Mouse (Mus musculus): ENCODE measurements around the gene Bloc1s1. TPM values are rescaled to one million over a fixed set of nuclear protein-coding genes. Genes with fewer than 3 reads are reported as not detected.
A peak's percentile ranks its signal among the peaks of the same experiment; 100 is the strongest.

Gene Bloc1s1
- polyA plus RNA-seq, 2 experiments: 95.9 to 99.2 TPM

GRCm38 (mm10) chr10:128911430-128911829 lies 12.4 kb downstream of the Bloc1s1 start:
- Histone ChIP-seq H3K9ac (replicated peaks) (no peak overlapping the region), H3K4me1 (replicated peaks; ENCODE audit: control insufficient read depth in 2 of 2, insufficient read depth in 2 of 2, low read length in 1 of 2) (peaks cover 0 to 3% of the 10 kb centered on the region in 2 experiments; a peak in 1 of 4 replicates), H3K4me3 (ENCODE audit: insufficient read depth in 1 of 2, low read depth in 2 of 2, low read length in 2 of 2) (no peak overlapping the region), H3K4me2 (ENCODE audit: low read depth) (no peak overlapping the region), H3K36me3 (replicated peaks; ENCODE audit: control insufficient read depth, insufficient read depth, low read depth) (no peaks in the 10 kb centered on the region), H3K27me3 (ENCODE audit: control insufficient read depth, insufficient read depth, low read length) (peaks cover 26% of the 10 kb centered on the region), H3K9me3 (ENCODE audit: control insufficient read depth, low read length) (no peaks in the 10 kb centered on the region), H3K27ac (no peak overlapping the region)
- WGBS (ENCODE audit: insufficient replicate concordance): 50% methylated on average over 6 of the region's 6 CpGs
- DNase-seq (ENCODE audit: low read depth in 3 of 3, low spot score in 3 of 3) (no peak), ATAC-seq (ENCODE audit: insufficient read depth) (no peak)
- TF ChIP-seq EP300 (IDR thresholded peaks at IDR 0.05; ENCODE audit: low read depth) (no peak), CTCF (IDR thresholded peaks at IDR 0.05; ENCODE audit: low read depth) (no peak)

GRCm38 (mm10) chr10:128910066-128910841 lies 13.6 kb downstream of the Bloc1s1 start:
- no peak overlapping the region for H3K27ac ChIP-seq
- no peaks in the 10 kb centered on the region for H3K36me3 ChIP-seq (replicated peaks; ENCODE audit: control insufficient read depth, insufficient read depth, low read depth)
- peak overlapping the region; percentile 41 for H3K4me2 ChIP-seq (ENCODE audit: low read depth)
- peak overlapping the region; percentile 61 to 64 for H3K4me3 ChIP-seq (ENCODE audit: insufficient read depth in 1 of 2, low read depth in 2 of 2, low read length in 2 of 2)
- H3K27me3 ChIP-seq (ENCODE audit: control insufficient read depth, insufficient read depth, low read length): peaks cover 26% of the 10 kb centered on the region
- peaks cover 0 to 3% of the 10 kb centered on the region in 2 experiments; a peak in 1 of 4 replicates for H3K4me1 ChIP-seq (replicated peaks; ENCODE audit: control insufficient read depth in 2 of 2, insufficient read depth in 2 of 2, low read length in 1 of 2)
- H3K9ac ChIP-seq (replicated peaks): peak overlapping the region; percentile 59
- no peak for TF ChIP-seq EP300 (IDR thresholded peaks at IDR 0.05; ENCODE audit: low read depth)
- TF ChIP-seq CTCF (IDR thresholded peaks at IDR 0.05; ENCODE audit: low read depth): no peak
- H3K9me3 ChIP-seq (ENCODE audit: control insufficient read depth, low read length): no peaks in the 10 kb centered on the region
- no peak for DNase-seq (ENCODE audit: low read depth in 3 of 3, low spot score in 3 of 3)
- peak; percentile 14; the same call in 1 of the 2 replicates for ATAC-seq (ENCODE audit: insufficient read depth)
- WGBS (ENCODE audit: insufficient replicate concordance): 3% methylated on average over 66 of the region's 66 CpGs

- Histone ChIP-seq H3K4me2 (ENCODE audit: low read depth) (peak overlapping the region; percentile 41), H3K4me1 (replicated peaks; ENCODE audit: control insufficient read depth in 2 of 2, insufficient read depth in 2 of 2, low read length in 1 of 2) (peaks cover 0 to 3% of the 10 kb centered on the region in 2 experiments; a peak in 1 of 4 replicates), H3K27ac (no peak overlapping the region), H3K36me3 (replicated peaks; ENCODE audit: control insufficient read depth, insufficient read depth, low read depth) (no peaks in the 10 kb centered on the region), H3K9me3 (ENCODE audit: control insufficient read depth, low read length) (no peaks in the 10 kb centered on the region), H3K27me3 (ENCODE audit: control insufficient read depth, insufficient read depth, low read length) (peaks cover 26% of the 10 kb centered on the region), H3K9ac (replicated peaks) (peak overlapping the region; percentile 59), H3K4me3 (ENCODE audit: insufficient read depth in 1 of 2, low read depth in 2 of 2, low read length in 2 of 2) (peak overlapping the region; percentile 61 to 64)
- no peak for DNase-seq (ENCODE audit: low read depth in 3 of 3, low spot score in 3 of 3)
- TF ChIP-seq EP300 (IDR thresholded peaks at IDR 0.05; ENCODE audit: low read depth) (no peak), CTCF (IDR thresholded peaks at IDR 0.05; ENCODE audit: low read depth) (no peak)
- under 1% methylated on average over 39 of the region's 41 CpGs for WGBS (ENCODE audit: insufficient replicate concordance)
- peak; percentile 59 for ATAC-seq (ENCODE audit: insufficient read depth)
Measured at GRCm38 (mm10) chr10:128909567-128910028, 14.2 kb downstream of the Bloc1s1 start.

- Histone ChIP-seq H3K9me3 (ENCODE audit: control insufficient read depth, low read length) (no peaks in the 10 kb centered on the region), H3K27ac (no peak overlapping the region), H3K4me2 (ENCODE audit: low read depth) (peak overlapping the region; percentile 41), H3K4me1 (replicated peaks; ENCODE audit: control insufficient read depth in 2 of 2, insufficient read depth in 2 of 2, low read length in 1 of 2) (peaks cover 0 to 3% of the 10 kb centered on the region in 2 experiments; a peak in 1 of 4 replicates), H3K9ac (replicated peaks) (no peak overlapping the region), H3K36me3 (replicated peaks; ENCODE audit: control insufficient read depth, insufficient read depth, low read depth) (no peaks in the 10 kb centered on the region), H3K4me3 (ENCODE audit: insufficient read depth in 1 of 2, low read depth in 2 of 2, low read length in 2 of 2) (peak overlapping the region in 1 of 2 experiments; percentile 61; a peak in 1 of 4 replicates), H3K27me3 (ENCODE audit: control insufficient read depth, insufficient read depth, low read length) (peaks cover 26% of the 10 kb centered on the region)
- TF ChIP-seq EP300 (IDR thresholded peaks at IDR 0.05; ENCODE audit: low read depth) (no peak), CTCF (IDR thresholded peaks at IDR 0.05; ENCODE audit: low read depth) (no peak)
- WGBS (ENCODE audit: insufficient replicate concordance): 56% methylated on average over 13 of the region's 13 CpGs
- DNase-seq (ENCODE audit: low read depth in 3 of 3, low spot score in 3 of 3): no peak
- ATAC-seq (ENCODE audit: insufficient read depth): no peak; the same call in 1 of the 2 replicates
Measured at GRCm38 (mm10) chr10:128908778-128909448, 14.9 kb downstream of the Bloc1s1 start.

- Histone ChIP-seq H3K4me1 (replicated peaks; ENCODE audit: control insufficient read depth in 2 of 2, insufficient read depth in 2 of 2, low read length in 1 of 2) (0 out of 4 replicates have a peak, but pooled peaks cover 0 to 3% of the 10 kb centered on the region in 2 experiments), H3K4me3 (ENCODE audit: insufficient read depth in 1 of 2, low read depth in 2 of 2, low read length in 2 of 2) (no peak overlapping the region), H3K9me3 (ENCODE audit: control insufficient read depth, low read length) (no peaks in the 10 kb centered on the region), H3K27me3 (ENCODE audit: control insufficient read depth, insufficient read depth, low read length) (peaks cover 15% of the 10 kb centered on the region), H3K36me3 (replicated peaks; ENCODE audit: control insufficient read depth, insufficient read depth, low read depth) (no peaks in the 10 kb centered on the region), H3K4me2 (ENCODE audit: low read depth) (no peak overlapping the region), H3K9ac (replicated peaks) (no peak overlapping the region), H3K27ac (no peak overlapping the region)
- ATAC-seq (ENCODE audit: insufficient read depth) (no peak), DNase-seq (ENCODE audit: low read depth in 3 of 3, low spot score in 3 of 3) (no peak)
- 57% methylated on average over 5 of the region's 5 CpGs for WGBS (ENCODE audit: insufficient replicate concordance)
- TF ChIP-seq EP300 (IDR thresholded peaks at IDR 0.05; ENCODE audit: low read depth): no peak
- no peak for TF ChIP-seq CTCF (IDR thresholded peaks at IDR 0.05; ENCODE audit: low read depth)
Measured at GRCm38 (mm10) chr10:128904812-128905211, 19.0 kb downstream of the Bloc1s1 start.

Data from liver, embryonic 14.5 days (tissue).